Mouse (Mus musculus) ES-E14 (cell line): ENCODE results near the gene Wnk2.

Experiments
- CHD2 ChIP-seq: IDR thresholded peaks from 2 replicates; pipeline ENCODE4 v1.6.1; 2014; ENCODE audit warnings: mild to moderate bottlenecking, low read depth, low read length, inconsistent platforms
- HCFC1 ChIP-seq: IDR thresholded peaks from 2 replicates; pipeline ENCODE4 v1.6.1; 2012; ENCODE audit warnings: low read length, inconsistent platforms, borderline replicate concordance; ENCODE audit not compliant: insufficient read depth
- ZC3H11A ChIP-seq: IDR thresholded peaks from 2 replicates; pipeline ENCODE4 v1.6.1; 2012; ENCODE audit warnings: low read depth, mild to moderate bottlenecking, inconsistent platforms, low read length, borderline replicate concordance
- ZNF384 ChIP-seq: IDR thresholded peaks from 2 replicates; pipeline ENCODE4 v1.6.1; 2012; ENCODE audit warnings: low read depth, low read length, inconsistent platforms

- no peak for TF ChIP-seq ZC3H11A
- TF ChIP-seq HCFC1 = no peak
- no peak for TF ChIP-seq CHD2
- TF ChIP-seq ZNF384 = no peak
Observed at GRCm38 (mm10) chr13:49194811-49195210, 47.0 kb upstream of the Wnk2 start.
